Mouse (Mus musculus): Measurements from ENCODE around the gene Ric1.
"Not testable (repeated sequence)": the region's sequence is repeated elsewhere in the genome, so short reads cannot be mapped to it uniquely, and the experiment has no call there.

Ric1 gene

DNA sequence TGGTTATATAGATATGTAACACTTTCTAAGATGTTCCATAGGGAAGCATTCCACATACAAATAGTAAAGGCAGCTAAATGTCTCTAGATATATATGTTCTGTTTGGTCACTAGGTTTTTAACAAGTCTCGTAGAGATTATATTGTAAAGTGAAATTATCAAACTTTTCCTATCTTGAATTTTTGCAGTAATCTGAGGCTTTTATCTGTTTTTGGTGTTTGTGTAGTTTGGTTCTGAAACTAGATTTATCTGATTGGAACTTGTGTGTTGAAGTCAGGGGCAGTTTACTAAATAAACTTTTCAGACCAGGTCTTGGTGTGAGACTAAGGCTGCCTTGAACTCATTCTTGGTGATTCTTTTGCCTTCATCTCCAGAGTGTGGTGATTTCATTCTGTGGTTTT is 29.0 kb downstream of the Ric1 start:
- Histone ChIP-seq H3K9me3 (ENCODE audit: low read length) (no peaks in the 10 kb centered on the region), H3K36me3 (ENCODE audit: insufficient read depth, low read length) (no peaks in the 10 kb centered on the region), H3K4me1 (replicated peaks; ENCODE audit: low read depth, low read length) (no peaks in the 10 kb centered on the region), H3K27me3 (ENCODE audit: insufficient read depth, low read length) (no peaks in the 10 kb centered on the region), H3K4me3 (replicated peaks; ENCODE audit: low read length) (no peak overlapping the region)
- TF ChIP-seq NANOG (IDR thresholded peaks at IDR 0.05; ENCODE audit: borderline replicate concordance, low read length) (no peak), POU5F1 (IDR thresholded peaks at IDR 0.05; ENCODE audit: borderline replicate concordance, low read length) (no peak), CTCF (conservative IDR thresholded peaks at IDR 0.05; ENCODE audit: low read length) (no peak)

DNA sequence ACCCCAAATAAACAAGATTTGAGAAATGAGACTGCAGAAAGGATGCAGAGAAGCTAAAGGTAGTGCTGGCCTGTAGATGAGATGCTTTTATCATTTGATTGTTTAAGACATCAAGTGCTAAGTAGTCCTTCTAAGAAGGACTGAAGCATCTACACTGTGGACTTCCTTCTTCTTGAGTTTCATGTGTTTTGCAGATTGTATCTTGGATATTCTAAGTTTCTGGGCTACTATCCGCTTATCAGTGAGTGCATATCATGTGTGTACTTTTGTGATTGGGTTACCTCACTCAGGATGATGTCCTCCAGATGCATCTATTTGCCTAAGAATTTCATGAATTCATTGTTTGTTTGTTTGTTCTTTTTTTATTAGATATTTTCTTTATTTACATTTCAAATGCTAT is 29.9 kb downstream of the Ric1 start:
- H3K9me3 ChIP-seq (ENCODE audit: low read length); H3K27me3 ChIP-seq (ENCODE audit: insufficient read depth, low read length); H3K4me1 ChIP-seq (replicated peaks; ENCODE audit: low read depth, low read length); H3K36me3 ChIP-seq (ENCODE audit: insufficient read depth, low read length); H3K4me3 ChIP-seq (replicated peaks; ENCODE audit: low read length): not testable (repeated sequence)

DNA sequence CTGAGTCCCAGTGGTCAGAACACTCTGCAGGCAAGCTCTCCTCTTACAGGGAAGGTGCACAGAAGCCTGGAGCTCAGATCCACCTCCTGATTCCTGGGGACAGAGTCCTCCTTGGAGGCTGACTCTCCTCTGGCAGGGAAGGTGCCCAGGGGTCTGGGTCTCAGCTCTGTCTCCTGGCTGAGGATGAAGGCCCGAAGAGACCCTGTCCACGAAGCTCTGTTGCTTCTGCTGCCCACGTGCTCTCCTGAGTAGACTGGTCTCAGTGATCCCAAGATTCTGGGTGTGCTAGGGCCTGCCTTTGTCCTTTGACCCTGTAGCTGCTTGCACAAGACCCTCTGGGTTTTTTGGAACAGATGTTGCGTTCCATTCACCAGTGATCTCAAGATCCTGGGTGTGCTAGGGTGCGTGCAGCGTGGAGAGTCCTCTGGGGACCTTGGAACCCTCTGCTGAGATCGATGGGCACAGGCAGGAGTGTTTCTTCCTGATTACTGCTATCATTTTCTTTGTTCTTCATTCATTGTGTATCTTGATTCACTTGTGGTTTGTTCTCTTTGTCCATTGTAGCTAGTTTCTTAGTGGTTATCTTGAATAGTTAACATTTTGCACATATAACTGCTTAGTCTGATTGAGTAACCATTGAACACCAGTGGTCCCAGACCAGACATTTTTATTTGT is 35.2 kb downstream of the Ric1 start:
- not testable (repeated sequence) for H3K9me3 ChIP-seq (ENCODE audit: low read length); H3K27me3 ChIP-seq (ENCODE audit: insufficient read depth, low read length); H3K36me3 ChIP-seq (ENCODE audit: insufficient read depth, low read length); H3K4me3 ChIP-seq (replicated peaks; ENCODE audit: low read length); H3K4me1 ChIP-seq (replicated peaks; ENCODE audit: low read depth, low read length)

DNA sequence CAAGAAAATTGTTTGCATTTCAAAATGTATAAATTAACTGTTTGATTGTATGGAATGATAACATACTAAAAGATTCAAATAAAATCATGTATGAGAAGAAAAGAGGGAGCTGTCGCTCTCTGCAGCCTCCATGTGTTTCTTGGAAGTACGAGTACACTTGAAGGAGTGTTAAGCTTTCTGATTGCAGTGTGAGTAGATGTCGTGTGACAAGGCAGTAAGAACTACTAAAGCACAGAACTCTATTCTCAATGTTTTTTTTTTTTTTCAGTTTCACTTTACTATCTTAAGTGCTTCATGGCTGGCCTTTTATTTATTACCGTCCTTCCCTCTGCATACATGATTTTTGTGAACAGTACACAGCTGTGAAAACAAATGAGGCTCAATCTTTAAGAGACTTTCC is 40.1 kb downstream of the Ric1 start:
- H3K9me3 ChIP-seq (ENCODE audit: low read length): no peaks in the 10 kb centered on the region
- TF ChIP-seq POU5F1 (IDR thresholded peaks at IDR 0.05; ENCODE audit: borderline replicate concordance, low read length) (no peak), NANOG (IDR thresholded peaks at IDR 0.05; ENCODE audit: borderline replicate concordance, low read length) (no peak), CTCF (conservative IDR thresholded peaks at IDR 0.05; ENCODE audit: low read length) (no peak)

DNA sequence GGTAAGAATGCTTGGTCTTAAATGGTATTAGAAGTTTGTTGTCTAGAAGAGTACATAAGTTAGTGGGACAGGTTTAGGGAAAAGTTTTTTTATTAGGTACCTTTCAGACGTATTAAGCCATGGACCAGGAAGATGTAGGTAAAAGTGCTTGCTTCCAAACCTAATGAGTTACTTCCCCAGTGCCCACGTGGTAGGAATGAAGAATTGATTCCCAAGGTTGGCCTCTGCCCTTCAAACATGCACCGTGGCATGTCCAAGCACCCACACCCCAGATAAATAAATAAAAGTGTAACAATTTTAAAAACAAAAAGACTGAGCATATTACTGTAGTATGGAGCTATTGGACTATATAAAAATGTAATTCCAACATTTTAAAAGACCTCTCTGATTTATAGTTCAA is 40.5 kb downstream of the Ric1 start:
- peaks cover 8% of the 10 kb centered on the region for H3K36me3 ChIP-seq (ENCODE audit: insufficient read depth, low read length)
- H3K27me3 ChIP-seq (ENCODE audit: insufficient read depth, low read length): no peaks in the 10 kb centered on the region
- no peak overlapping the region for H3K4me3 ChIP-seq (replicated peaks; ENCODE audit: low read length)

More for the DNA sequence above, 40.1 kb downstream of the Ric1 start:
- Histone ChIP-seq H3K36me3 (ENCODE audit: insufficient read depth, low read length) (peaks cover 5% of the 10 kb centered on the region), H3K4me1 (replicated peaks; ENCODE audit: low read depth, low read length) (no peaks in the 10 kb centered on the region), H3K27me3 (ENCODE audit: insufficient read depth, low read length) (no peaks in the 10 kb centered on the region), H3K4me3 (replicated peaks; ENCODE audit: low read length) (no peak overlapping the region)

DNA sequence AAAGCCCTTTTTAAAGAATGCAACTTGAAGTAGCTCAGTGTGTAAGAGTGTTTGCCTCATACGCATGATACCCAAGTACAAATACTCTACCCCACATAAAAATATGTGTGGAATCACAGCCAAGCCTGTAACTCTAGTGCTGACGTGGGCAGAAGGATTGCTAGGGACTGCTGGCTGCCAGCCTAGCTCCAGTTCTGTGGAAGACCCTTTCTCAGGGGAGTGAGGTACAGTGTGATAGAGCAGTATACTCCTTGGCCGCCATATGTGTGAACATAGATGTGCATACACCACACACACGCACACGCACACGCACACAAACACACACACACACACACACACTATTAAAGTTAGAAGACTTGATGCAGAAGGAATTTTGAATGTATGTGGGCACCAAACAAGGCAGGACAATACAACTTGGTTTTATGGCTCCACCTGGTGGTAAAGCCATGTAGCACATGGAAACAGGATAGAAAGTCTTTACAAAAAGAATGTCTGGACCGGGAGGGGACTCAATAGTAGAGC is 41.2 kb downstream of the Ric1 start:
- H3K36me3 ChIP-seq (ENCODE audit: insufficient read depth, low read length): peaks cover 8% of the 10 kb centered on the region
- no peak overlapping the region for H3K4me3 ChIP-seq (replicated peaks; ENCODE audit: low read length)
- TF ChIP-seq NANOG (IDR thresholded peaks at IDR 0.05; ENCODE audit: borderline replicate concordance, low read length) (no peak), POU5F1 (IDR thresholded peaks at IDR 0.05; ENCODE audit: borderline replicate concordance, low read length) (no peak), CTCF (conservative IDR thresholded peaks at IDR 0.05; ENCODE audit: low read length) (peak; percentile 89)
- no peaks in the 10 kb centered on the region for H3K27me3 ChIP-seq (ENCODE audit: insufficient read depth, low read length)
- H3K4me1 ChIP-seq (replicated peaks; ENCODE audit: low read depth, low read length): no peaks in the 10 kb centered on the region
- no peaks in the 10 kb centered on the region for H3K9me3 ChIP-seq (ENCODE audit: low read length)

More for the DNA sequence above, 40.5 kb downstream of the Ric1 start:
- Histone ChIP-seq H3K9me3 (ENCODE audit: low read length) (no peaks in the 10 kb centered on the region), H3K4me1 (replicated peaks; ENCODE audit: low read depth, low read length) (no peaks in the 10 kb centered on the region)
- no peak for TF ChIP-seq NANOG (IDR thresholded peaks at IDR 0.05; ENCODE audit: borderline replicate concordance, low read length)
- TF ChIP-seq POU5F1 (IDR thresholded peaks at IDR 0.05; ENCODE audit: borderline replicate concordance, low read length): no peak
- TF ChIP-seq CTCF (conservative IDR thresholded peaks at IDR 0.05; ENCODE audit: low read length): no peak

DNA sequence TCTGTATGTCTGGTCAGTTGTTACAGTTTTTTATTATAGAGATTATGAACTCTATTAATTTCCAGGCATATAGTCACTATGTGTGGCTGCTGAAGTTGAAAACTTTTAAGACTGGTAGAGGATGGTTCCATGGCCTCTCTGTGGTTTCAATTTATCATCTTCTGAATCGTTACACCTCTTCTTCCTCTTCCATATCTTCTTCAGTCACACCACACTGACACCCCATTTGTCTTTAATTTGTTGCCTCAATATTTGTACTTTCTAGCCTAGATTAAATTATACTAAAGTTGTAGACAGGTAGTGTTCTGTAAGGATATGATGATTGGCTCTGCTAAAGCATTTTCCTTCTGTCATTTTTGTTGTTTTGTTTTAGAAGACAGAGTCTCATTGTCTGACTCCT is 44.4 kb downstream of the Ric1 start:
- no peak for TF ChIP-seq CTCF (conservative IDR thresholded peaks at IDR 0.05; ENCODE audit: low read length)
- no peak for TF ChIP-seq POU5F1 (IDR thresholded peaks at IDR 0.05; ENCODE audit: borderline replicate concordance, low read length)
- no peak for TF ChIP-seq NANOG (IDR thresholded peaks at IDR 0.05; ENCODE audit: borderline replicate concordance, low read length)
- H3K4me3 ChIP-seq (replicated peaks; ENCODE audit: low read length): no peak overlapping the region
- H3K27me3 ChIP-seq (ENCODE audit: insufficient read depth, low read length): no peaks in the 10 kb centered on the region
- peaks cover 29% of the 10 kb centered on the region for H3K36me3 ChIP-seq (ENCODE audit: insufficient read depth, low read length)
- H3K4me1 ChIP-seq (replicated peaks; ENCODE audit: low read depth, low read length): no peaks in the 10 kb centered on the region
- H3K9me3 ChIP-seq (ENCODE audit: low read length): no peaks in the 10 kb centered on the region

DNA sequence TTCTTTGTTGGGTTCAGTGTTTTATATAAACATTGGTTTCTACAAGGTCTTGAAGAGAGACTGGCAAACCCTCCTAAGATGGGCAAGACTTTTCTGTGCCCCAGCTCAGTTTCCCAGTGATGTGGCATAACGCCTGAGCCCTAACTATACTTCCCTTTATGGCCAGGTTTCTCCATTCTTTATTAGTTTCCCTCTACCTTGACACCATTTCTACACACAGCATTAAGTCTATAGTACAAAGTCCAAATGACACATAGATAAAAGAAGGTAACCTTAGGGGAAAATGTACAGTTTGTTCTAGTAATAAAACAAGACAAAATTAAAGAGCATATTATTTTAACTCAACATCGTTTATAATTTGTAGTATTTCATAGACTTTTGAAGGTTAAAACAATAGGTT is 60.4 kb downstream of the Ric1 start:
- Histone ChIP-seq H3K9me3 (ENCODE audit: low read length) (no peaks in the 10 kb centered on the region), H3K36me3 (ENCODE audit: insufficient read depth, low read length) (peaks cover 45% of the 10 kb centered on the region), H3K4me1 (replicated peaks; ENCODE audit: low read depth, low read length) (no peaks in the 10 kb centered on the region), H3K4me3 (replicated peaks; ENCODE audit: low read length) (no peak overlapping the region), H3K27me3 (ENCODE audit: insufficient read depth, low read length) (no peaks in the 10 kb centered on the region)
- no peak for TF ChIP-seq POU5F1 (IDR thresholded peaks at IDR 0.05; ENCODE audit: borderline replicate concordance, low read length)
- no peak for TF ChIP-seq CTCF (conservative IDR thresholded peaks at IDR 0.05; ENCODE audit: low read length)
- no peak for TF ChIP-seq NANOG (IDR thresholded peaks at IDR 0.05; ENCODE audit: borderline replicate concordance, low read length)

DNA sequence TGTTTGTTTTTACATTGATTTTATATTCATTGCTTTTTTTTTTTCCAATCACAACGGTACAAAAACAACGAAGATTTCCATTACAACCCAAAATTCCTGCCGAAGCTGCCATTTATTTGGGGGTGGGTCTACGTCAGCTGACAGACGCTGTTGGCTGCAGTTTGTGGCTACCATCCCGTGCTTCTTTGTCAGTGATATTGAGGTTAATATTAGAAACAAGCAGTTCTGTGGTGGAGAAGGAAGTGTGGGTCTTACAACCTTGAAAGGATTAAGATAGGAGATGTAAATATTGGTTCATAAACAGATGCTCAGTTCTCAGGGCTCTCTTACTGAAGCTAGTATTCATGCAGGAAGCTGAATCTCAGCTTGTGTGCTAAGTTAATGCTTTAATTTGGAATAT is 61.7 kb downstream of the Ric1 start:
- Histone ChIP-seq H3K4me1 (replicated peaks; ENCODE audit: low read depth, low read length) (no peaks in the 10 kb centered on the region), H3K27me3 (ENCODE audit: insufficient read depth, low read length) (no peaks in the 10 kb centered on the region), H3K4me3 (replicated peaks; ENCODE audit: low read length) (no peak overlapping the region), H3K9me3 (ENCODE audit: low read length) (0 out of 2 replicates have a peak, but pooled peaks cover under 1% of the 10 kb centered on the region), H3K36me3 (ENCODE audit: insufficient read depth, low read length) (peaks cover 47% of the 10 kb centered on the region)
- TF ChIP-seq POU5F1 (IDR thresholded peaks at IDR 0.05; ENCODE audit: borderline replicate concordance, low read length): no peak
- TF ChIP-seq NANOG (IDR thresholded peaks at IDR 0.05; ENCODE audit: borderline replicate concordance, low read length): no peak
- TF ChIP-seq CTCF (conservative IDR thresholded peaks at IDR 0.05; ENCODE audit: low read length): no peak

Data from E14TG2a.4 (cell line).